Mouse (Mus musculus) retina, postnatal 7 days (tissue): Measurements from ENCODE around the gene Jph4.

Source experiments
- DNase-seq: peaks from one replicate; pipeline ENCODE4 v3.0.0-alpha.2; 2012; ENCODE audit warnings: low read depth, low spot score

The Jph4 gene

GRCm38 (mm10) chr14:55063581-55064381 is 53.0 kb downstream of the Jph4 start:
- DNase-seq, result no peak

- no peak for DNase-seq
Observed at GRCm38 (mm10) chr14:55063117-55063516, 53.6 kb downstream of the Jph4 start.

- DNase-seq, result no peak
Observed at GRCm38 (mm10) chr14:55062626-55063025, 54.1 kb downstream of the Jph4 start.

GRCm38 (mm10) chr14:55061845-55062244 is 54.9 kb downstream of the Jph4 start:
- no peak for DNase-seq

- no peak for DNase-seq
Observed at GRCm38 (mm10) chr14:55059931-55060330, 56.8 kb downstream of the Jph4 start.

- no peak for DNase-seq
Observed at GRCm38 (mm10) chr14:55059009-55059408, 57.7 kb downstream of the Jph4 start.
